In the genomic region with DNA sequence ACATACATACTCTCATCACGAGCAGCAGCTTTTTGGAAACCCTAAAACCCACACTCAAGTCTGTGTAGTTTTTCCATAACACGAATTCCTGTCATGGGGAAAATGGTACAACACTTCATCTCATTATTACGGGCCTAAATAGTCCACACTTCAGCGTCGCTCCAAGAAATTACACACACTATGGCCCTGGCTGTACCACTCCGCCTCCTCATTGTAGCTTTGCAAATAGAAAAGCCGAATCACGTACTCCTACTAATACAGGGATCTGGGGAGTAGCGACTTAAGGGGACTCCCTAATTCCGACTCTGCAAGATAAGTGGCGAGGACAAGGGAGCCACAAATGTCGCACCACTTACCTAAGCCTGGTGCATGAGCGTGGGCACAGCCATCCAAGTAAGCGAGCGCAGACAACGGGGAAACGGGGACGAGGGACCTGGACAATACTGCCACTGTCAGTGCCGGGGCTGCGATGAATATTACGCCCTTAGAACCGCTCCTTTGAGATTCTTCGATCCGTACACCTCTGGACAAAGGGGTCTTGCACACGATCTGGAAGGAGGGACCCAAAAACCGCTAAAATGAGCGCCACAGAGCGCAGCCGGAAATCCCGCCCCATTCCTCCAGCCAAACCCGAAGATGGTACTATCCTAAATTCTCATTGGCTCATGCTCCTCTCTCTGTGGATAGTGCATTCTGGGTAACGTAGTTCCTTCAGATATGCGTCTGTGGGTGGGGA, we compare ENCODE assay signal across 8 mouse cellular contexts. TPM values are rescaled to one million over a fixed set of nuclear protein-coding genes. Genes with fewer than 3 reads are reported as not detected.
A peak's percentile ranks its signal among the peaks of the same experiment; 100 is the strongest.
DNase-seq lines count a peak whose midpoint lies in the region; ATAC-seq lines count a peak whose summit lies in the region.

A gene (minus strand): TSS at position 609 of the 736 bp plus-strand sequence.

- peaks cover 16% of the 10 kb centered on the region for H3K4me1 ChIP-seq in hindbrain, embryonic 12.5 days
- peaks cover 8% of the 10 kb centered on the region; the same call in 1 of the 2 replicates for H3K4me1 ChIP-seq in lung, embryonic 15.5 days

- no peaks in the 10 kb centered on the region for H3K27me3 ChIP-seq in hindbrain, embryonic 12.5 days
- H3K27me3 ChIP-seq in lung, embryonic 15.5 days = no peaks in the 10 kb centered on the region

- peak within 1 kb of the TSS; percentile 78 for H3K4me2 ChIP-seq in hindbrain, embryonic 12.5 days (replicated peaks)
- H3K4me2 ChIP-seq in lung, embryonic 15.5 days = peak within 1 kb of the TSS; percentile 62

- H3K9me3 ChIP-seq in hindbrain, embryonic 12.5 days (replicated peaks) = no peaks in the 10 kb centered on the region
- no peaks in the 10 kb centered on the region for H3K9me3 ChIP-seq in lung, embryonic 15.5 days

- H3K4me3 ChIP-seq in hindbrain, embryonic 12.5 days = peak within 1 kb of the TSS; percentile 62
- peak within 1 kb of the TSS; percentile 65 for H3K4me3 ChIP-seq in lung, embryonic 15.5 days

- WGBS in hindbrain, embryonic 12.5 days = 2% methylated on average over 33 of the region's 33 CpGs
- WGBS in lung, embryonic 15.5 days = 2% methylated on average over 33 of the region's 33 CpGs

- peak within 1 kb of the TSS; percentile 76 for H3K9ac ChIP-seq in hindbrain, embryonic 12.5 days
- peak within 1 kb of the TSS; percentile 56 for H3K9ac ChIP-seq in lung, embryonic 15.5 days

- peaks cover 27% of the 10 kb centered on the region for H3K36me3 ChIP-seq in hindbrain, embryonic 12.5 days
- peaks cover 23% of the 10 kb centered on the region for H3K36me3 ChIP-seq in lung, embryonic 15.5 days

- DNase-seq in ZHBTc4 (ENCODE audit: low read depth, low spot score) = peak; percentile 91
- peak; percentile 72 to 74 for DNase-seq in cerebellum, postnatal 36 days
- peak; percentile 71 to 78 for DNase-seq in frontal cortex, postnatal 14 days (ENCODE audit: low spot score in 2 of 2)
- DNase-seq in layer of hippocampus, adult 9-11 months = peak; percentile 77
- peak; percentile 20 for DNase-seq in ovary, adult 18-20 months (ENCODE audit: low spot score)
- peak; percentile 82 for DNase-seq in thymus, postnatal 0 days (ENCODE audit: low spot score)

- ATAC-seq in hindbrain, embryonic 12.5 days (ENCODE audit: low FRiP score) = peak; percentile 99
- ATAC-seq in lung, embryonic 15.5 days (ENCODE audit: borderline replicate concordance, extremely low read depth, low FRiP score, low TSS enrichment) = peak; percentile 99

- peak within 1 kb of the TSS; percentile 66 for H3K27ac ChIP-seq in hindbrain, embryonic 12.5 days
- no peak within 1 kb of the TSS for H3K27ac ChIP-seq in lung, embryonic 15.5 days

RNA-seq across cellular contexts. Expression of the gene that starts here (rescaled TPM):
- polyA plus RNA-seq in hindbrain, embryonic 12.5 days (2016; fragmentation: Nextera tagmentation; extraction: Ambion mirVana) = 42.1 and 47.6 TPM in 2 replicates
- polyA plus RNA-seq in lung, embryonic 15.5 days (2015; fragmentation: Nextera tagmentation; extraction: Ambion mirVana) = 10.6 and 11.4 TPM in 2 replicates
- polyA plus RNA-seq in thymus, postnatal 0 days (2015; fragmentation: Nextera tagmentation; extraction: Ambion mirVana) = 5.9 and 6.5 TPM in 2 replicates

Comparison
In these comparisons a context has a peak if more than half of its experiments do, and no peak if none do; other contexts are left out.
1. DNase-seq: peak in every context shown above with its lines; median percentile 91 in ZHBTc4; 82 in thymus, postnatal 0 days; 77 in layer of hippocampus, adult 9-11 months; 74 in frontal cortex, postnatal 14 days; 73 in cerebellum, postnatal 36 days; 20 in ovary, adult 18-20 months.